Mouse (Mus musculus) heart, postnatal 0 days (tissue): Measurements from ENCODE around the gene Ulk3.

ENCODE experiments used
- CTCF ChIP-seq: IDR thresholded peaks from 2 replicates; pipeline ENCODE4 v1.5.1; 2016; ENCODE audit warnings: antibody characterized with exemption, control low read depth, low read depth
- EP300 ChIP-seq: IDR thresholded peaks from 2 replicates; pipeline ENCODE4 v1.6.1; 2016; ENCODE audit warnings: antibody characterized with exemption, low read depth

DNA sequence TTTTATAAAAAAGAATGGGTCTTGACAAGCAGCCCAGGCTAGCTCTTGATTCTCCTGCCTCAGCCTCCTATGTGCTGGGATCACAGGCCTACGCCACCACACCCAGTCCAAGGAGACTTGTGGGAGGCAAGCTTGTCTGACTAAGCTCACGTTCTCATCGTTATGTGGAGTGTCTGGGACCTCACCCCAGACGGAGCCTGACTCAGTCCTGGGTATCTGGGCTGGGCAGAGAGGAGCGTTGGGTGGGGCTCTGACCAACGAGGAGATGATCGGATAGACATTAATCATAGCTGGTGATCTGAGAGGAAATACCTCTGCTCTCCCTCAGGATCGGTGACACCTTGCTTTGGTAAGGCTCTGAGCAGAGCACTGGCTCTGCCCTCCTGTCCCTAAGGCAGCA lies 29.6 kb downstream of the Ulk3 start:
- no peak for TF ChIP-seq EP300
- TF ChIP-seq CTCF = no peak
